Mouse (Mus musculus) layer of hippocampus, adult 8-10 months (tissue): Measurements from ENCODE around the gene Cisd1. TPM values are rescaled to one million over a fixed set of nuclear protein-coding genes. Genes with fewer than 3 reads are reported as not detected.
"Not testable (repeated sequence)": the region's sequence is repeated elsewhere in the genome, so short reads cannot be mapped to it uniquely, and the experiment has no call there.

Source experiments
- DNase-seq, 2 experiments: peaks; one replicate each; pipeline ENCODE4 v3.0.0; 2022; ENCODE audit warnings: low spot score in 2 of 2
- total RNA-seq, 4 experiments: library from RNA; stranded (reverse); gene quantifications; 2 replicates each; pipeline ENCODE4 v1.2.4; 2022

Cisd1 gene
- total RNA-seq: 100 to 1,000 TPM; 117 to 140 (median 130) TPM

DNA sequence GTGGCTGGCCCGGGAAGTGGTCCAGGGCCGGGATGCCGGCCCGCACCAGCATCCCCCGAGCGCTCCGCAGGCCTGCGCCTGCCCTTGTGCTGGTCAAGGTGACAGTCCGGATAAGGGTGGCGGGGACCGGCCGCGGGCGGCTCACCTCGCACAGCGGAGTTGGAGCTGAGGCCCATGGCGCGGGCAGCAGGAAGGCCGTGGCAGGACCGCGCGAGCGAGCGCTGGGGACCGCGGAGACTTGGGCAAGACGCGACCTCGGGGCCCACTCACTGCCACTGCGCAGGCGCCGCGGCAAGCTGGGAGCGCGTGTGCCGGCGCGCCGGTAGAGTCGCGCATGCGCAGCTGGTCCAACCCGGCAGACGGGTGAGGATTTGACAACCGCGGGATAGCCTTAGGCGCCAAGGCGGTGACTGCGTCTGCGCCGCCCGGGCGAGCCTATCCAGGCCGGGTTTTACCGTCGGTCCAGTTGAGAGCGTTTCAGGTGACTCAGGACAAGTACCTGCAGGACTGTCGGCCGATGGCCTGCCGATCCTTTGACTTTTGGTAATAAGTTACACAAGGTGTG, at the start of gene Cisd1:
Gene Cisd1, minus strand, starts transcription at position 376 of the 565 bp plus-strand sequence.
- DNase-seq: peak; percentile 87 to 92

DNA sequence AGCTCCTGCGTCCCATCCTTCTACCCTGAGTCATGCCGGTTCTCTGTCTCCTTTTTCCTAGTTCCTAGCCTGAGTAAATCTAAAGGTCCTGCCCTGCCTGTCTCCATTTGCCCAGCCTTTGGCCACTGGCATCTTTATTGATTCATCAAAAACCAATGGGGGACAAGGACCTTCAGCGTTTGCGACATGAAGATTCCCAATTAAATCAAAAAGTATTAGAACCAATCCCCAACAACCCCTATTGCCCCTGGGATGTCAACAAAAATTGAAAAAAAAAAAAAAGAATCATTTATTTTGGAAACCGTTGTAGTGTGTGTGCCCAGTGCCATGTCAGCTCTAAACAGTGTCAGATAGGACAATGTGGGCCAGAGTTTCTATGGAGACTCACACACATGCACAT, 44.6 kb upstream of the Cisd1 start:
- DNase-seq: no peak

GRCm38 (mm10) chr10:71384159-71385044, 39.6 kb upstream of the Cisd1 start:
- no peak for DNase-seq

DNA sequence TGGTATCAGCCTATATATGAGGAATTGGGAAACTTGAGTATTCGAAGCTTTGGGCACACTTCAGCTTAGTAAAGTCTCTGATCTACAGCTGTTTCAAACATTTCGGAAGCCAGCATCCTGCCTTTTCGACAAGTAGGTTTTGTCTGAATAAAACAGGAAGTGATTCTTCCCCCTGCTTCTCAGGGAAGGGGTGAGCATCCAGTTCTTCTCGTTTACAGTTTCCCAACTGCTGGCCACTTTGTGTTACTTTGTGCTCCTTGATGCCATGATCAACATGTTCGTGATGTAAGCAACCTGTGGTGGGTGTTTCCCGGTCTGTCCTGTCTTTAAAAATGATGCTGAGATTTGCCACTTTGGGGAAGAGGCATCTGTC, 38.8 kb upstream of the Cisd1 start:
- DNase-seq: not testable (repeated sequence)

- DNase-seq: no peak
These were observed 38.3 kb upstream of the Cisd1 start for GRCm38 (mm10) chr10:71382858-71383551.

- DNase-seq: no peak
These were observed 37.4 kb upstream of the Cisd1 start for GRCm38 (mm10) chr10:71382109-71382508.

DNA sequence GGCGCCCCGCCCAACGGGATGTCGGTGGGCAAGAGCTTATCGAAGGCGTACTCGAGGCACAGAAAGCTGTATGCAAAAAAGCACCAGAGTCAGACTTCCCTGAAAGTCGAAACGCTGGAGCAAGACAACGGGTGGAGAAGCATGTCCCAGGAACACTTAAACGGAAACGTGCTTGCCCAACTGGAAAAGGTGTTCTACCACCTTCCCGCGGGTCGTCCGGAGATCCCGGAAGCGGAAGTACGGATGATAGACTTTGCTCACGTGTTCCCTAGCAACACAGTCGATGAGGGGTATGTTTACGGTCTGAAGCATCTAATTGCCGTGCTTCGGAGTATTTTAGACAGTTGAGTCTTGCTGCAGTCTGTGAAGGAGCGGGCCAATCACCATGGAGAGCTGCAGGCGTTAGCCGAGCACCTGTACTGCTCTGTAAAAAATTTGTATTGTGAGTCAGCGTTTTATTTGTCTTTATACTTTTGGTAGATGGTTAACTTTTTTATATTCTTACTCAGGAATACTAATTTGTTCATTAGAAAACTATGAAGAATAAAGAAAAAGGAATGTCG, 36.8 kb upstream of the Cisd1 start:
- DNase-seq: no peak

DNA sequence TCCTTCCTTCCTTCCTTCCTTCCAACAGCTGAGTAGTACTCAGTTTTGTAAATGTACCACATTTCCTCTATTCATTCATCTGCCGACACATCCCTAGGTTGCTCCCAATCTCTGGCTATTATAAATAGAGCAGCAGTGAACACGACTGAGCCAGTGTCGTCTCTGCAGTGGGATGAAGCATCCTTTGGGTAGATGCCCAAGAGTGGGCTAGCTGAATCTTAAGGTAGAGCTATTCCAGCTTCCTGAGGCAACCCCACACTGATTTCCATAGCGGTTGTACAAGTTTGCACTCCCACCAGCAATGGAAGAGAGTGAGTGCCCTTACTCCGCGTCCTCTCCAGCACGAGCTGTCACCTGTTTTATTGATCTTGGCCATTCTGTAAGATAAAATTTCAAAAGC, 35.7 kb upstream of the Cisd1 start:
- no peak for DNase-seq

GRCm38 (mm10) chr10:71376014-71376413, 31.3 kb upstream of the Cisd1 start:
- no peak for DNase-seq

- no peak for DNase-seq
These were observed 29.0 kb upstream of the Cisd1 start for GRCm38 (mm10) chr10:71373706-71374105.

DNA sequence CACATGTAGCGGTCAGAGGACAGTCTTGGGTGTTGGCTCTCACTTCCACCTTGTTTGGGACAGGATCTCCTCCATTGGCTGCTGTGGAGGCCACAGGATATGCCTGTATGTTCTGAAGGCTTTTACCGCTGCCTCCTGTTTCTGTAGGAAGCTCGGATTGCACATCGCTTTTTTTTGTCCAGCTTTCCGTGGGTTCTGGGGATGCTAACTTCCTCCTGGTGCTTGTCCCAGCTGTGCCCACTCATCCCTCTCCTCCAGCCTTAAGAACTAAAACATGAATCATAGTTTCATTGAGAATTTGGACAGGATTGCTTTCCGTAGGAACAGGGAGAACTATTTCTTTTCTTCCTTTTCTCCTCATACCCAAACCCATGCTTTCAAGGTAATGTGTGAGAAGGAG, 27.1 kb upstream of the Cisd1 start:
- no peak for DNase-seq

GRCm38 (mm10) chr10:71369466-71369865, 24.7 kb upstream of the Cisd1 start:
- DNase-seq: no peak

DNA sequence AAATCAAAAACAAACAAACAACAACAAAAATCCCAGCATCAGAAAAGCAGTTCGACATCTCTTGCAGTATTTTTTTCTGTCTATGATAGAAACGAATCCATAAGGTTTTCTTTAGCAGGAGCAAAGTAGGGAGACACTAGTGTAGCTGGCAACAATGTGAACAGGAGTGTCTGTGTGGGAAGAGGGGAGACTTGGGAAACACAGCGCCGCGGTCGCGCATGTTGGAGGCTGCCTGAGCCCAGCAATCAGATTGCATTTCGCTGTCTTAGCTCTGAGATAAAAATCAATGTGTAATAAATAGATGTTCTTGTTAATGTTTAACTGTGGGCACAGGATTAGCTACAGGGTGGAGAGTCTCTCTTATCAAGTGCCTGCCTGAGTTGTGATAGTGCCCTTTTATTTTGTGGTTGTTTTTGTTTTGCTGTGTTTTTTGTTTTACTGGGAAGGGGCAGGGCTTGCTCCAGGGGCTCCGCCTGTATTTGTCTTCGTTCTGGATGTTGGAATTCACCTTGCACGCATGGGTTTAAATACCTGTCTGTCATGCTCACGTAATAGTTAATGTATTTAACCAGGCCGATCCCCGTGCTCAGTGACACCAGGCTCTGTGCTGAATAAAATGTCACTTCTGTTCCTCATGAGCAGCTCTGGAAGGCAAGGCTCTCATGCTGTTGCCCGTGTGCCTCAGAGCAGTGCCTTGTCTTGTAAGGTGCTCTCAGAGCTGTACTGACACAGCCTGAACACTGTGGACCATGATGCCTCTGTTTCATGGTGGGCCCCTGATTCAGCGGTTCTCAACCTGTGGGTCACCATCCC, 23.6 kb upstream of the Cisd1 start:
- no peak for DNase-seq

GRCm38 (mm10) chr10:71363858-71364257, 19.1 kb upstream of the Cisd1 start:
- DNase-seq: no peak

GRCm38 (mm10) chr10:71363440-71363839, 18.7 kb upstream of the Cisd1 start:
- DNase-seq: no peak

DNA sequence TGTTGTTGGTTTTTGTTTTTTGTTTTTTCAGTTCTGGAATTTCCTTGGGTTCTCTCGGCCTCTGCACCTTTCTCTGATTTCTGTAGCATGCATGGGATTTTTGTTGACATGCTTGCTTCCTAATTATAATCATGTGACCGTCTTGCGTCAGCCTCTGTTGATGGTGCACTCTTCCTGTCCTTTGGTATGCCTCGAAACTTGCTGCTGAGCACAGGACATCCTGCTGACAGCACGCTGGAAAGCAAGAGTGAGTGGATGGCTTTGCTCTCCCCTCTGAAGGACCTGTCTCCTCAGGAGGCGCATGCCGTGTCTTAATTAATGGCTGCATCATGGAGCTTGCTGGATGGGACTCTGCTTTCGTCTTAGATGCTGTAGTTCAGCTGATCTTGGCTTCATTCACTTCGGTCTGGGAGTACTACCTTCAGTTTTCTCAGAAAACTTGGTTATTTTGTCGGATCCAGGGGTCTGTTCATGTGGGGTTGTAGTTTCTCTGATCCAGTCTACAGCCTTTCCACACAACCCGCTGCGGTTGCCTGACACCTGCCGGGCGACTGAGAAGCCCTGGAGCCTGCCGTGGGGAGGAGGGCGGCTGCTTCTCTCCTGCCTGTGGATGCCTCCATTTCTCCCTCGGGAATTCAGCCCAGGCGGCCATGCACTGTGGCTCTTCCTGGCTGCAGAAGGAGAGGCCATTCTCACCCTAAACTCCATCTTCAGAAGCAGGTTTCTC, 17.2 kb upstream of the Cisd1 start:
- no peak for DNase-seq

GRCm38 (mm10) chr10:71361044-71361443, 16.3 kb upstream of the Cisd1 start:
- DNase-seq: no peak

- no peak for DNase-seq
These were observed 10.2 kb upstream of the Cisd1 start for GRCm38 (mm10) chr10:71354947-71355346.

DNA sequence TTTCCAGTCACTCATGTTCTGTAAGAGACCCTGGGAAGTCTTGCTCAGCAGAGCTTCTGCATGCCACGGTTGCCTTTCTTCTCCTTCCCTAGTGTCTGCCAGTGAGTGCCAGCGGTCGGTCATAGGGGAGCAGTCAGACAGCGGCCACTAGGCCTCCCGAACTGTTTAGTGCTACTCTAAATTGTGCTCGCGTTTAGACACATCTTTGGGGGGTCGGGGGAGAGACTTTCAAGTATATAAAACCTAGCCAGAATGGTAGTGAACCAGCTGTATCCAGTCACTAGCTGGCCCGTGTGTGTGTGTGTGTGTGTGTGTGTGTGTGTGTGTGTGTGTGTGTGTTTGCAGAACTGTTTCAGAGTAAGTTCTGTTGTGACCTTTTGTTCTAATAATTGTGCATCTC, 9.1 kb upstream of the Cisd1 start:
- no peak for DNase-seq

DNA sequence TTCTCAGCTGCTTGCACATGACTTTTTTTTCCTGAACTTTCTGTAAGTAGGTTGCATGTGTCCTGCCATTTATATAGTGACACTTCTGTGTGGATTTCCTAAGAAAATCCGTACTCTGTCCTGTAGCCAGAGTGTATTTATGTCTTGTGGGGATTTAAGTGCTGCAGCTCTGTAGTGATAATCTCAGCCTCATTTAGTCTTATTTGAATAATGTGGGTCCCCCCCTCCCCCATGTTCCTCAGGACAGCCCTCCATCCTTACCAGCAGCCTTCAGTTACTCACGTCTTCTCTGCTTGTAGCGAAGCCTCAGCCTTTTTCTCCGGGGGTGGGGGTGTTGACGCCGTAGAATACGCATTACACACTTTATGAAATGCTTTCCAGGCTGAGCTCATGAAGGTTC, 6.5 kb upstream of the Cisd1 start:
- DNase-seq: no peak

- no peak for DNase-seq
These were observed 4.5 kb upstream of the Cisd1 start for GRCm38 (mm10) chr10:71349290-71349689.
